Mouse (Mus musculus): ENCODE measurements around the gene Emp3. TPM values are rescaled to one million over a fixed set of nuclear protein-coding genes. Genes with fewer than 3 reads are reported as not detected.
A peak's percentile ranks its signal among the peaks of the same experiment; 100 is the strongest.

Gene Emp3
- polyA plus RNA-seq, 1 experiment from 2014 or later: 84.1 TPM

DNA sequence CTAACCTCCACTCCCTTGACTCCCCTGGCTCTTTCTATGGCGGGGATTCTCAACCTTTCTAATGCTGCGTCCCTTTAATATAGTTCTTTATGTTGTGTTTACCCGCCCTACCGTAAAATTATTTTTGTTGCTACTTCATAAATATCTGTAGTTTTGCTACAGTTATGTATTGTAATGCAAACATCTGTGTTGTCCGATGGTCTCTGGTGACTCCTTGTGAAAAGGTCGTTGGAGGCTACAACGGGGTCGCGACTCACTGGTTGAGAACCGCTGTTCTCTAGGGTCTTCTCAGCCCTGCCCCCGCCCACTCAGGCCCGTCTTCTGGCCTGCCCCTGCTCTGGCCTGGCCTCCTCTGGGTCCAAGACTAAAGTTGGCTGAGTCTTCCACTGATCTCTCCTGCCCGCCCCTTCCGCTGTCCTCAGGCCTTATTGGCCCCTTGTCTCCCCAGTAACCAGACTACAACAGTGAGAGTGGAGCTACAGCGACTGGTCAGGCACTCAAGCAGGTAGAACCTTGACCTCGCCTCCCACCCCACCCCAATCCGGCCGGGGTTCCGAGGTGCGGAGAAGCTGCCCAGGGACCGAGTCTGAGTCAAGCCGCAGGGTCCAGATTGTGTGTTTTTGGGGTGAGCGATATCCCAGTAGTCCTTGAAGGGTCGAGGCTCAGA is 2.7 kb upstream of the Emp3 start, which contains the start of gene Ccdc114:
Ccdc114 (plus strand) TSS at position 311 of the 667 bp plus-strand sequence.
- ATAC-seq (ENCODE audit: extremely low read depth, insufficient number of reproducible peaks, low FRiP score, low TSS enrichment): peak; percentile 40; the same call in 1 of the 2 replicates
- Histone ChIP-seq H3K36me3 (no peaks in the 10 kb centered on the region), H3K4me1 (peaks cover 44% of the 10 kb centered on the region), H3K27ac (replicated peaks) (peak within 1 kb of the TSS; percentile 92), H3K27me3 (replicated peaks) (peaks cover 14% of the 10 kb centered on the region), H3K4me3 (peak within 1 kb of the TSS; percentile 56), H3K9ac (peak within 1 kb of the TSS; percentile 73), H3K4me2 (peak within 1 kb of the TSS; percentile 75), H3K9me3 (peaks cover 5% of the 10 kb centered on the region)
- WGBS: 4% methylated on average over 24 of the region's 24 CpGs

DNA sequence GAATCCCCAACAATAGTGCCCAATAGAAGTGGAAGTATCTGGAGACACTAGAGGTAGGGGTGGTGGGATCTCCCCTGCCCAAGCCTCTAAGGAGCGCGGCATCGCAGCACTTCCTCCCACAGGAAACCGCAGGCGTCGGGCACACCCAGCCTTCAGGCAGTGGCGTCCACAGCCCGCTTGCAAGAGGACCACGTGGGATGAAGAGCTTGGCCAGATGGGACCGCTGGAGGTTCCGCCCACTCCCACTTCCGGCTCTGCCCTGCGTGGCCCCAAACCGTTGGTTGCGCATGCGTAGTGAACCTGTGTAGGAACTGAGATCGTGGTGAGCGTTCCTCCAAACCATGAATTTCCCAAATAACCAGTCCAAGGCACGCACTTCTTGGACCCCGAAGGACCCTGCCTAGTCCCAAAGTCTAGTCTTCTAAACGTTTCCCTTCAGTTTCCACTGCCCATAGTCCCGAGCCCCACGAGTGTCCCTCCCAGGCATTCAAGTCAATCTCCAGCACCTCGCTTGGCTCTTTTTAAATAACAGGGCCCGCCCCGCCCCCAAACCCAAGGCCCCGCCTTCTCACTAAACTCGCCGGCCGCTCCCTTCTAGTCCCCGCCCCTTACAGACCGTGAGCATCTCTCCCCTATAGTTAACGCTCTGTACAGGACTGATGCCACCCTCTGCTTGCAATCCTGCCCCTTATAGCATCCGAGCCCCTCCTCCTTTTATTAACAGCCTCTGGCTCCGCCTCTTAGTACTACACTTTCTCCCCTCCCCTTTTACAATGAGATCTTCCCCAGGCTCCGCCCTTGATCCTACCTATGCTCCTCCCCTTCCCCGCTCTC is 1.9 kb upstream of the Emp3 start:
- 1% methylated on average over 37 of the region's 37 CpGs for WGBS
- peaks cover 5% of the 10 kb centered on the region for H3K9me3 ChIP-seq
- peak overlapping the region; percentile 56 for H3K4me3 ChIP-seq
- H3K27me3 ChIP-seq (replicated peaks): peaks cover 11% of the 10 kb centered on the region
- peak overlapping the region; percentile 75 for H3K4me2 ChIP-seq
- peak; percentile 79 for ATAC-seq (ENCODE audit: extremely low read depth, insufficient number of reproducible peaks, low FRiP score, low TSS enrichment)
- peaks cover under 1% of the 10 kb centered on the region; the same call in 1 of the 2 replicates for H3K36me3 ChIP-seq
- peak overlapping the region; percentile 92 for H3K27ac ChIP-seq (replicated peaks)
- H3K9ac ChIP-seq: peak overlapping the region; percentile 73
- H3K4me1 ChIP-seq: peaks cover 45% of the 10 kb centered on the region

DNA sequence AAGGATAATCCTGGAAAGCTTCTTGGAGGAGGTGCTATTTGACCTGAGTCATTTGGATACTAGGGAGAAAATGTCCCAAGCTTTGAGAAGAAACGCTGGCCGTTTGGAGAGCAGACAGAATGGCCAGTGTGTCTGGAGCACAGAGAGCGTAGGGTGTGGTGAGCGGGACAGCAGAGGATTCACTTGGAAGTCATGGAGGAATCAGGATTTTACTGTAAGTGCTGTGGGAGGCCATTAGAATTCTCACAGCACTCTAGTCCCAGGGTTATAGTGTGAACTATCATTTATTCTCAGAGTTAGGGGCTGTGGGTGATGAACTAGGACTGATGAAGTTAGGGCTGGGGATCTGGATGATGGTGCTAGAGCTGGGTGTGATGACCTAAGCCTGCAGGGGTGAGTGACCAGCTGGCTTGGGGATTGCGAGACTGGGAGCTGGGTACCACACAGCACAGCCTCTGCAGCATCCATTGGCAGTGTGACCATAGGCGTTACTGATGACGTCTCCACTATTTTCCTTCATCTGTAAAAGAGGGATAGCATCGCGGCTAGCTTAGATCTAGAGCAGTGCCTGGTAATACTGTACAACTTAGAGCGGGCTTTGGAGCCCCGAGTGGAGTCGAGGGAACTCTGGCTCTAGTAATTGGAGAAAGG is 871 bp upstream of the Emp3 start:
- Histone ChIP-seq H3K9ac (peak overlapping the region; percentile 73), H3K4me1 (peaks cover 53% of the 10 kb centered on the region), H3K27ac (replicated peaks) (peak overlapping the region; percentile 92), H3K4me3 (peak overlapping the region; percentile 56; the same call in 1 of the 2 replicates), H3K4me2 (peak overlapping the region; percentile 75), H3K27me3 (replicated peaks) (no peaks in the 10 kb centered on the region; the same call in 1 of the 2 replicates), H3K9me3 (no peaks in the 10 kb centered on the region), H3K36me3 (peaks cover 5% of the 10 kb centered on the region; the same call in 1 of the 2 replicates)
- WGBS: 75% methylated on average over 12 of the region's 12 CpGs
- no peak for ATAC-seq (ENCODE audit: extremely low read depth, insufficient number of reproducible peaks, low FRiP score, low TSS enrichment)

DNA sequence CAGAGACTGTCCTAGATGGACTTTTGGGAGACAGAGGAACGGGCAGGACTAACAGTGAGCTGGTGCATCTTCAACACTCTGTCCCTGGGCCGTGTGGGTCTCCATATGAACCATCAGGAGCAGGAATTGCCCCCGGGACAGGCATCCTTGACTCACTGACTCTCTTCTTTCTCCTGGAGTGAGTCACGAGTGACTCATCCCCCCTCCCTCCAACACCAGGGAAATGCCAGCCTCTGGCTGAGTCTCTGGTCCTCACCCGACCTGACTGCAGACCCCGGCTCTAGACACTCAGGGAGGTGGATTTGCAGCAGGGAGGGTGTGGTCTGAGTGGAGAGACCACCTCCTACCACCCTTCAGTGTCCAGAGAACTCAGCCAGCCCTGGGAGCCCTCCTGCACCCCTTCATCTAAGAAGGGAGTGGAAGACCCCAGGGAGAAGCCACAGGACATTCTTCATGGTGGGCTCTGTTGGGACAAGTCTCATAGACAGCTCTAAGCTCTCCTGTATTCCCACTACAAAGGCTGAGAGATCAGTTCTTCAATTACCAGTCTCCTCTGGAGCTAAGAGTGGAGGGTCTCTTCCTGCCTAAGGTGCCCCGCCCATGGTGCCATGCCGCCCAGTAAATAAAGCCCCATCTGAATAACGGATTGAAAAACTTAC is 492 bp downstream of the Emp3 start:
- no peaks in the 10 kb centered on the region; the same call in 1 of the 2 replicates for H3K27me3 ChIP-seq (replicated peaks)
- H3K9ac ChIP-seq: peak overlapping the region; percentile 82
- H3K27ac ChIP-seq (replicated peaks): peak overlapping the region; percentile 92
- 26% methylated on average over 9 of the region's 9 CpGs for WGBS
- peaks cover 5% of the 10 kb centered on the region; the same call in 1 of the 2 replicates for H3K36me3 ChIP-seq
- H3K4me2 ChIP-seq: peak overlapping the region; percentile 62
- H3K9me3 ChIP-seq: no peaks in the 10 kb centered on the region
- peaks cover 67% of the 10 kb centered on the region for H3K4me1 ChIP-seq
- no peak for ATAC-seq (ENCODE audit: extremely low read depth, insufficient number of reproducible peaks, low FRiP score, low TSS enrichment)
- H3K4me3 ChIP-seq: peak overlapping the region; percentile 58

DNA sequence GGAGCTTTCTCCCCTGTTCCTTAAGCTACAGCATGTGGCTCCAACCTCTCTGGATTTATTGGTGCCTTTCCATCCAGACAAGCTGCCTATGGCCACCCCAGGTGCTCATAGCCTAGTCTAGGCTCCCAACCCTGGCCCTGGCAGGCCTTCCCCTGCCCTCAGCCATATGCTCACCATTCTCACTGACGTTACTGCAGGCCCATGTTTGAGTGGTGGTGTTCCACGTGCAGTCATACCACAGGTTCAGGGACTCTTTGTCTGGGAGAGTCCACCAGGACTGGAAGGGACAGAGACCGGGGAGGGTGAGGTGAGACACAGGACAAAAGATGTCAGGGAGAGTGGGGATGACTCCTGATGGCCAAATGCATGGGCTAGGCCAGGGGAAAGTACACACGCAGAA is 1.4 kb downstream of the Emp3 start:
- no peak overlapping the region for H3K27ac ChIP-seq (replicated peaks)
- ATAC-seq (ENCODE audit: extremely low read depth, insufficient number of reproducible peaks, low FRiP score, low TSS enrichment): no peak
- H3K36me3 ChIP-seq: peaks cover 5% of the 10 kb centered on the region; the same call in 1 of the 2 replicates
- H3K4me2 ChIP-seq: peak overlapping the region; percentile 62
- no peaks in the 10 kb centered on the region; the same call in 1 of the 2 replicates for H3K27me3 ChIP-seq (replicated peaks)
- 70% methylated on average over 4 of the region's 4 CpGs for WGBS
- no peaks in the 10 kb centered on the region for H3K9me3 ChIP-seq
- peak overlapping the region; percentile 58 for H3K4me3 ChIP-seq
- peak overlapping the region; percentile 82 for H3K9ac ChIP-seq
- H3K4me1 ChIP-seq: peaks cover 67% of the 10 kb centered on the region

DNA sequence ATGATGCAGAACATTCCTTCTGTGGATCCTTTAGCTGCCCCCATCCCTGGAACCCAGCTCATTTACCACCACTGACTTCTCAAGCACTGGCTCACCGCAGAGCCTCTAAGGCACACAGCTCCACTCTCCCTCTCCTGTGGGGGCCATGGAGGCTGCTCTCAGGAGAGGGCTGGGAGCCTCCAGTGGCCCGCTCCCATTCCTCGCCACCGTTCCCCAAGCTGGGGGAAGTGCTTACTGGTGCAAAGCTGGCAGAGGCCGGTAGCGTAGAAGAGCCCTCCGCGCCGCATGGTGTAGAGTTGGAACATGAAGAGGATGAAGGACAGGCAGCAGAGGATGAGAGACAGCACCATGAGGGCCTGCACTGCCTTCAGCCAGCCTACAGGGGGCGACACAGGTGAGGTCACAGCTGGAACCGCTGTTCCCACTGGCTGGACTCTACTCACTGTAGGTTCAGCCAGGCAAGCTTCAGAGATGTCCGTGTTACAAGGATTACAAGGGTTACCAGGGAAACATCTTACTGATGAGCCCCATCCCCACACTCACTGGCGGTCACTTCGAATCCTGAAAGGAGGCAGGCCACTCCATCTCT is 2.0 kb downstream of the Emp3 start:
- Histone ChIP-seq H3K4me3 (peak overlapping the region; percentile 58; the same call in 1 of the 2 replicates), H3K27ac (replicated peaks) (no peak overlapping the region), H3K9me3 (no peaks in the 10 kb centered on the region), H3K9ac (peak overlapping the region; percentile 82), H3K27me3 (replicated peaks) (no peaks in the 10 kb centered on the region; the same call in 1 of the 2 replicates), H3K4me2 (peak overlapping the region; percentile 62), H3K4me1 (peaks cover 61% of the 10 kb centered on the region), H3K36me3 (peaks cover 5% of the 10 kb centered on the region; the same call in 1 of the 2 replicates)
- 62% methylated on average over 14 of the region's 14 CpGs for WGBS
- ATAC-seq (ENCODE audit: extremely low read depth, insufficient number of reproducible peaks, low FRiP score, low TSS enrichment): no peak

DNA sequence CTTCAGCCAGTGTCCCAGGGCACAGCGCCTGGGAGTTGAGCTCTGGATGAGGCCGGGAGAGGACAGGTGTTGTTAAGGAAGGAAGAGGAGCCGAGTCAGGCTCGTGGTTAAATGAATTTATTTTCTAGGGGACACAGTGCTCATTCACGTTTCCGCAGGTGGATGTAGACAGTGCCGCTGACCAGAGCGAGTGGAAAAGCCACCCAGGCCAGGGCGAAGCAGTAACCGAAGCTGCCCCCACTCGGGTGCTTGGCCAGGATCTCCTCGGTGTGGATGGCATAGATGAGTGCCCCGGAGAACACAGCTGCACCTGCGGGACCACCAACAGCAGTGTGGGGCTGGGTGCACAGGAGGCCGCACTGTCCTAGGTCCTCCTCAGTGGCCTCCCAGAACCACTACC is 3.3 kb downstream of the Emp3 start:
- Histone ChIP-seq H3K4me1 (peaks cover 58% of the 10 kb centered on the region), H3K4me3 (no peak overlapping the region), H3K4me2 (no peak overlapping the region)

DNA sequence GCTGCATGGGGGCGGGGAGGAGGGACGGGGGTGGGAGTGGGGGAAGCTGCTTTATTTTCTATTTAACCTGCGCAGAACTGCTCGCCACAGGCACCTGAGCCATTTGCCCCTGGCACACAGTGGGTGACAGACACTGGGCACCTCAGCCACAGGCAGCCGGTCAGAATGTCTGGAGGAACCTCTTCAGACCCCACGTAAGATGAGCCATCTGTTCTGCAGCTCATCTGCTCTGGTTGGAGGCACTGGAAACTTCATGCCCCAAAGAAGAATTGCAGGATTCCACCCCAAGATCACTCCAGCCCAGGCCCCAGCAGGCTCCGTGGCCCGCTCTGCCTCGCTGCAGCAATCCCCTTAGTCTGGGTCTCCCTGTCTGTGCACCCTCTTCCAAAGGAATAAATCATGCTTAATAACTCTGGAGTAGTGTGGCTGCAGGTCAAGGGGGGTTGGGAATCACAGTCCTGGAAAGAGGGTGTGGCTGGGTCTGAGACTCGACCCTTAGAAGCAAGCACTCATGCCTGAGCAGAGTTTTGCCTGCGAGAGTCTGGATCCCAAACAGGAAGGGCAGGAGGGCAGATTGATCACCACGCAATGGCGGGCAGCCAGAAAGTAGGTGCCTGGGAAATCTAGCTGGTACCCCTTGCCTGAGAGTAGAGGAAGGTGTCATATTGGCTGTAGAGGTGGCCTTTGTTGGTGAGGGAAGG is 4.0 kb downstream of the Emp3 start:
- no peak for ATAC-seq (ENCODE audit: extremely low read depth, insufficient number of reproducible peaks, low FRiP score, low TSS enrichment)
- 35% methylated on average over 13 of the region's 13 CpGs for WGBS
- Histone ChIP-seq H3K4me1 (peaks cover 51% of the 10 kb centered on the region), H3K4me3 (peak overlapping the region; percentile 42), H3K27me3 (replicated peaks) (no peaks in the 10 kb centered on the region; the same call in 1 of the 2 replicates), H3K27ac (replicated peaks) (peak overlapping the region; percentile 73), H3K4me2 (peak overlapping the region; percentile 68), H3K9me3 (no peaks in the 10 kb centered on the region), H3K36me3 (peaks cover 5% of the 10 kb centered on the region; the same call in 1 of the 2 replicates), H3K9ac (peak overlapping the region; percentile 74)

More for the DNA sequence above, 3.3 kb downstream of the Emp3 start:
- WGBS: 82% methylated on average over 15 of the region's 15 CpGs
- Histone ChIP-seq H3K9ac (peak overlapping the region; percentile 74; the same call in 1 of the 2 replicates), H3K9me3 (no peaks in the 10 kb centered on the region), H3K27ac (replicated peaks) (0 out of 2 replicates have a peak overlapping the region, but pooled peaks have one; percentile 73), H3K27me3 (replicated peaks) (no peaks in the 10 kb centered on the region; the same call in 1 of the 2 replicates), H3K36me3 (peaks cover 5% of the 10 kb centered on the region; the same call in 1 of the 2 replicates)
- no peak for ATAC-seq (ENCODE audit: extremely low read depth, insufficient number of reproducible peaks, low FRiP score, low TSS enrichment)

DNA sequence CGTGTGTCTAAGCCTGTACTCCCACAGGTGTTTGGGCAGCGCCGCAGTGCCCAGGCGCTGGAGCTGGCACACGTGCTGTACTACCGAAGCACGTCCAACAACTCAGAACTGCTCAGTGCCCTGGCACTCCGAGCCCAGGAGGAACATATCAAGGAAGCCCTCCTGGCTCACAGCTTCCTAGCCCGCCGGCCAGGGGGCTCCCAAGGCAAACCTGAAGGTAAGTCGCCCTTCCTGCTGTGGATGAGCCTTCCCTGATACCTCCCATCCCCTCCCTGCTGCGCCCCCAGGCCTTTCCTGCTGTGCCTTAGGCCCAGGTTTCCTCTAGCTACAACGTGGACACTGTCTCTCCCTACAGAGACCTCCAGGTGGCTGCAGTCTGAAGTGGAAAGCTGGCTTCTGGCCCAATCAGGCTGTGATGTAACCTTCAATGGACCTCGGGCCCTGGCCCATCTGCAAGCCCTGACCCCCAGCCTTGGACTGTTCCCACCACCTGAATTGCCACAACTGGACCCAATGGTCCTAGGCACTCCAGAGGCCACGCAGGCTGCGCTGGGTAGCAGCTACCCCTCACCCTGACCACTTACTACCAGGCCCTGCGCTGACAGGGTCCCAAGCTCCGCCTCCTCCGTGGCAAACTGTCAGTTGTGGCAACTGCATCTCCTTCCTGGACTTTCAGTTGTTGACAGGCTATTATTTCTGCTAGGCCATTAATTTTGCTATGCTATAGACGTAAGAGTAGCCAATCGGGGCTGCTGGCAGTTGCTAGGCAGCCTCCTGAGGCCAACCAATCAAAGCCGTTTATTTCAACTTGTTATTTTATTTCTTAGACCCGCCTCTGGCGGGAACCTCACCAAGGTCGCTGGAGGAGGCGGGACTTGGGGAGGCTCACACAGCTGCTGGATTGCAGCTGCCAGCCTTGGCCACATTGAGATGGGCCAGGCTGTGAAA is 4.9 kb downstream of the Emp3 start:
- Histone ChIP-seq H3K4me3 (peak overlapping the region; percentile 42), H3K36me3 (peaks cover 5% of the 10 kb centered on the region; the same call in 1 of the 2 replicates), H3K27ac (replicated peaks) (peak overlapping the region; percentile 73), H3K4me1 (peaks cover 42% of the 10 kb centered on the region), H3K27me3 (replicated peaks) (no peaks in the 10 kb centered on the region; the same call in 1 of the 2 replicates), H3K9ac (peak overlapping the region; percentile 74), H3K4me2 (peak overlapping the region; percentile 68), H3K9me3 (no peaks in the 10 kb centered on the region)
- peak; percentile 53; the same call in 1 of the 2 replicates for ATAC-seq (ENCODE audit: extremely low read depth, insufficient number of reproducible peaks, low FRiP score, low TSS enrichment)
- WGBS: 38% methylated on average over 26 of the region's 26 CpGs

Measured in heart, embryonic 13.5 days (tissue).